Mouse (Mus musculus): ENCODE measurements around the gene Tmem237.

Tmem237 gene

DNA sequence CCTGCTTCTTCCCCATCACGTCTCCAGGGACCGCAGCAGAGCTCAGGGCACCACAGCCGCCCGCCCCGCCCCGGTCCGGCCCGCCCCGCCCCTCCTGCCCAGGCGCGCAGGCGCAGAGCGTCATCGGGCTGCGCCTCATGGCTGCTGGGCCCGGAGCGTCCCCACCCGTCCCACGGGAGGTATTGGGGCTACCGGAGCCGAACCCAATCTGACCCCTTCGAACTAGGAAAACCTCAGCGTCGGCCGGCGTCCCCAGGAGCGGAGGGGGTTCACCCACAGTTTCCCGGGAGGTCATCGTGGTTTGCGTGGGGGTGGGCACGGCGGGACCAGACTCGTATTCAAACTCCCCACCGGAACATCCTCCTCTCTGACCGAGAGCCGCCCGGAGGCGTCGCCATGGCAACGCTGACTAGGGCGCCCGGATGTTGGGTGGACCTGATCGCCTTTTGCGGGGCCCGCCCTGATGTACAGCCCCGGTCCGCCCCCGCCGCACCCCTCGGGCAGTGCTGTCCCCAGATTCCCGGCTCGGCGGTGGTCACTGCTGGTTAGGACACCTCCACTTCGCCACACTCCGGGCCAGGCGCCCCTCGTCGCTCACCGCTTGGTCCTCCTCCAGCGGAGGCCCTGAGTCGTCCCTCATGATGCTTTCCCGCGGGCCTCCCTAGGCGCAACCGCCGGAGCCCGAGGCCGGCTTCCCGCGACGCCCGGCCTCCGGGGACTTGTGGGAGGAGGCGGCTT lies at the start of gene Tmem237:
Gene Tmem237 (minus strand): TSS at position 689 of the 738 bp plus-strand sequence.
- peak; percentile 54 for DNase-seq (ENCODE audit: low spot score)

GRCm38 (mm10) chr1:59169586-59169985 lies 49.4 kb upstream of the Tmem237 start:
- DNase-seq (ENCODE audit: low spot score) = no peak

- DNase-seq (ENCODE audit: low spot score) = no peak
Measured at GRCm38 (mm10) chr1:59168556-59168955, 48.3 kb upstream of the Tmem237 start.

DNA sequence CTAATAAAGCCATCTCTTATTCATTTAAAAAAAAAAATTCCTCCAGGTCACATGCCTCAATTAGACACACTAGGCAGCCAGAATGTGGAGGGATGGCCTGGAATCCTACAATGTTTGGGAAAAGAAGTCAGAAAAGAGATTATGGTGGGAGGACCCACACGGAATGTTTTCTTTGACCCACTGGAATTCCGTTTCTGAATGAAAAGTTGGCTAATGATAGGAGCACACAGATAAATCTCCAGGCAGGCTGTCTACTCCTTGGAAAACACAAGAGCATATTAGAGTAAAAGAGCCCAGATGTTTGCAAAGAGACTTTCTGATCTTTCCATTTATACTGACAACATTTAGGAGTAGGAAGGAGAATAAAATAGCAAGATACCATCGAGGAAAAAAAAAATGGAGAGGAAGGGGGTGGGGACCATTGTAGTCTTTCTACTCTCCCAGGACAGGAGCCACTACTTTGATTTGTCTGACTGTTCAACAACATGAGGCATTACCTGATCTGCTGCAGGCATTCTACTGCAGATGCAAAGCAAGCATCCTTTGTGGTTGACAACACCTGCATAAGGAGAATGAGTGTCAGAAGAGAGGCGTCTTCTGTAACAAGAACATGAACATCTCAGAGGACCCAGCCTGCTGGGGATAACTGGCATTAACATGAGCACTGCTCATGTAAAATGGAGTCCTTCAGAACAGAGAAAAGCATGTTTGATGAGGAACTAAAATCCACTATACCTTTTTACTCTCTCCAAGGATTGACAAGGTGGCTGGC lies 47.6 kb upstream of the Tmem237 start:
- no peak for DNase-seq (ENCODE audit: low spot score)

GRCm38 (mm10) chr1:59166232-59166905 lies 46.2 kb upstream of the Tmem237 start:
- DNase-seq (ENCODE audit: low spot score) = no peak

GRCm38 (mm10) chr1:59163918-59164317 lies 43.7 kb upstream of the Tmem237 start:
- no peak for DNase-seq (ENCODE audit: low spot score)

DNA sequence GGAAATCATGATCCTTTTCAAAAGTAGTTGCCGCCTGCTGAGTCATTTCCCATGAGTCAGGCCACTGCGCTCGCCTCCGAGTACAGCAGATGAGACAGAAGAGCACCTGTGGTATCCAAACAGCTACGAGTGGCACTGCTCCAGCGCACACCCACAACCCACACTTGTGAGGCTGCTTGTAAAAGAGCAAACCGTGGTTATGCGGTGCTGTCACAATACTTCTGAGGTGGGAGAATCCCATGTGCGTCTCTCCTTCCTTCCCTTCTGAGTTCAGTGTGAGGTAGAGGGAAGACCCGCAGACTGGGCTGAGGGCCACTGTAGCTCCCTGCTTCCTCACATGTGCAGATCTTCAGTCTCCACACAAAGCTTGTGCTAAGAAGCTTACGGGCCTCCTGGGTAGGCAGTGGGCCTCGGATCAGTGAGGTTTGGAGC lies 42.8 kb upstream of the Tmem237 start, which contains the start of gene Mpp4:
Gene Mpp4 (minus strand): TSS at position 360 of the 432 bp plus-strand sequence.
- DNase-seq (ENCODE audit: low spot score) = peak; percentile 51

GRCm38 (mm10) chr1:59162309-59163024 lies 42.3 kb upstream of the Tmem237 start:
- DNase-seq (ENCODE audit: low spot score) = no peak

DNA sequence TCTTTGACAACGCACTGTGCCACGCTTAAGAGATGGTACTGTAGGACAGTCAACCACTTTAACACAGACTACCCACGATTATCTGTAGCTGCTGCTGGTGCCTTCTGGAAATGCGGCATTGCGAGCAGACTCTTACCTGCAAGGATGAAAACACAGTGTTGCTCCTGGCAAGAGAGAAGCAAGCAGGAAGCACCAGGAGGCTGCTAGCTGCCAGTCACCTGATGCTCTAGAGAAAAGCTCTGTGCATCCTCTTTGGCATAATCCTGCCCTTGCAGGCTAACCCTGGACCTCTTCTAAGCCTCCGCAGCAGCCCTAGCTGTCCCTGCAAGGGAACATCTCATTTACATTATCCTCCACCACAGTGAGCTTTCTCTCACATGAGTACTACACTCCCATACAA lies 41.2 kb upstream of the Tmem237 start:
- no peak for DNase-seq (ENCODE audit: low spot score)

DNA sequence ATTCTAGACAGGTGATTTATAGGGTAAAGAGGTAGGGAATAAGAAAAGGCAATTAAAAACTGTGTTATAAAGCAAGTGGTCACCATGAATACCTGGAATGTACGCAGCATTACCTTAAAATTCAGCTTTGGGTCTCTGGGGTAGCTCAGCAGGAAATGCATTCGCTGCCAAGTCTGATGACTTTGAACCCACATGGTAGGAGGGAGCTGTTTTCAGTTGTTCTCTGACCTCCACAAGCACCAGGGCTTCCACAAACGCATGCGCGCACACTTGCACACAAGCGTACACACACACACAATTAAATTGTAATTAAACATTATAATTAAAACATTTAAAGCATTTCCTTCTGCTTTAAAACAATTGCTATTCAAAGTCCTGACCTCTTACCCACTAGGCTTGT lies 40.7 kb upstream of the Tmem237 start:
- no peak for DNase-seq (ENCODE audit: low spot score)

DNA sequence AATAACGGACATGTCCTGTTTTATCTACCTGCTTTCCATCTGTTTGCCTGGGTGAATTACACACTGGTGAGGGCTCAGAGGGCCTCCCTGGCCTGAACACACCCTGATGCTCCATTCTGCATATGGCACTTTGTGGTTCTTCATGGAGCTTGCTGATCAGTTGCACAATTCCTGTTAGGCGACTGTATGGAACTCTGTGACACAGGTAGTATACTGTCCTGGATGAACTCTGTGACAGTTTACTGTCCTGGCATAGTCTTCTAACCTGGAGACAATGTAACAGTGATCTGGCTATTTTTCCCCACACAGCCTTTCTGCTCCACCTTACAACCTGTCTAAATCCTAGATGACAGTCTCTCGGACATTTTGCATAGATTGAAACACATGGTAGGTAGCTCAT lies 38.9 kb upstream of the Tmem237 start:
- no peak for DNase-seq (ENCODE audit: low spot score)

- DNase-seq (ENCODE audit: low spot score) = no peak
Measured at GRCm38 (mm10) chr1:59158498-59158897, 38.3 kb upstream of the Tmem237 start.

- no peak for DNase-seq (ENCODE audit: low spot score)
Measured at GRCm38 (mm10) chr1:59157846-59158245, 37.6 kb upstream of the Tmem237 start.

GRCm38 (mm10) chr1:59152346-59152745 lies 32.1 kb upstream of the Tmem237 start:
- no peak for DNase-seq (ENCODE audit: low spot score)

DNA sequence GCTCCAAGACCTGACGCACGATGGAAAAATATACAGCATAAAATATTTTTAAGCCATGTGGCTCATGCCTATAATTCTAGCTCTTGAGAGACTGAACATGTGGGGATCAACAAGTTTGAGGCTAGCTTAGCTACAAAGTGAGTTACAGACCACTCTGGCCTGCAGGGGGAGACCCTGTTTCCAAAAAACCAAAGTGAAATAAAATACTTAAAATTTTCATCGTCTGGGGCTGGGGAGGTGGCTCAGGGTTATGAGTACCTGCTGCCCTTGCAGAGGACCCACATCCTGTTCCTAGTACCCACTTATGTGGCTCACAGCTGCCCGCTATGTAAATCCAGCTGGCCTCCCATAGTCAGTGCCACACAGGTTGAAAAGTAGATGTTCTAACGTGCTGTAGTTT lies 30.3 kb upstream of the Tmem237 start:
- DNase-seq (ENCODE audit: low spot score) = no peak

DNA sequence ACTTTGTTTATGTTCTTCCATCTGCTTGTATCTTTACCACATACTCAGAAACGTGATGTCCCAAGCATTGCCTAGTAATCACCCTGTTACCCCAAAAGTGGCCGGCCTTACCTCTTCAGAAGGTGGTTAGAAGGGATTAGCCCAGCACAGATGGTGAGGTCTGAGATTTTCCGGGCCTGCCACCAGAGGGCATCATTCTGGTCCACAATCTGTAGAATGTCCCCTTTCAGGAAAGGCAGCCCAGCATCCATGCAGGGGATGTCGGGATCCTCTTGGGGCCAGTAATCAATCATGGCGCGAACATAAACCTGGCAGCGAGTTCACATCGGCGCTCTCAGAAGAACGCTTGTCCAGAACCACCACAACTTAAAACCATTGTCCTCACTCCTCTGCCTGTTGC lies 24.3 kb upstream of the Tmem237 start:
- no peak for DNase-seq (ENCODE audit: low spot score)

DNA sequence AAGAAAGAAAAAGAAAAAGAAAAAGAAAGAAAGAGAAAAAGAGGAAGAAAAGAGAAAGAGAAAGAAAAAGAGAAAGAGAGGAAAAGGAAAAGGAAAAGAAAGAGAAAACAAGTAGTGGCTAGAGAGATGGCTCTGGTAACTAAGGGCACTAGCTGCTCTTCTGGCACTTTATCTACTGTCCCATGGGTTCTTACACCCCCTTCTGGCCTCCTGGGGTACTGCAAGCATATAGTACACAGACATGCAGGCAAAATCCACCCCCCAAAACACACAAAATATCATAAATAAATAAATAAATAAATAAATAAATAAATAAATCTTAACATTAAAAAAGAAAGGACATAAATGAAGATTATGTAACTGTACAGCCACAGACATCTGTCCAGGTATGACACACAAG lies 22.6 kb upstream of the Tmem237 start:
- DNase-seq (ENCODE audit: low spot score) = no peak

DNA sequence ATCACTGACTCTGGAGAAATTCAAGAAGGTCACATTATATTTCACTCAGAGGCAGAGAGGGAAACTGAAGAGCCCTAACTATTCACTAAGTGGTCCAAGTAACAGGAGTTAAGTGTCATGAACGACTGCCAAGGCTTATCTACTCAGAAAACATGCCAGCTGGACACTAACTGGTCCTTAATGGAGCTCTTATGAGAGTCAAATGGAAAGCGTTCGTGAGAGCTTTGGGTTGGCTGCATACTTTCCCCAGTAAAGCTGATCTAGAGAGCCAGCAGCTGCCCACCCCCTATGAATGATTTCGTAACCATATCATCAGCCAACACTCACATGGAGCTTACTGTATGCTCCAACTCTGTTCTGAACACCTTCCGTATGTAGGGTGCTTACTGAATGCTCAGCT lies 14.2 kb upstream of the Tmem237 start:
- no peak for DNase-seq (ENCODE audit: low spot score)

GRCm38 (mm10) chr1:59128879-59129278 lies 8.7 kb upstream of the Tmem237 start:
- no peak for DNase-seq (ENCODE audit: low spot score)

GRCm38 (mm10) chr1:59125558-59125957 lies 5.3 kb upstream of the Tmem237 start:
- no peak for DNase-seq (ENCODE audit: low spot score)

DNA sequence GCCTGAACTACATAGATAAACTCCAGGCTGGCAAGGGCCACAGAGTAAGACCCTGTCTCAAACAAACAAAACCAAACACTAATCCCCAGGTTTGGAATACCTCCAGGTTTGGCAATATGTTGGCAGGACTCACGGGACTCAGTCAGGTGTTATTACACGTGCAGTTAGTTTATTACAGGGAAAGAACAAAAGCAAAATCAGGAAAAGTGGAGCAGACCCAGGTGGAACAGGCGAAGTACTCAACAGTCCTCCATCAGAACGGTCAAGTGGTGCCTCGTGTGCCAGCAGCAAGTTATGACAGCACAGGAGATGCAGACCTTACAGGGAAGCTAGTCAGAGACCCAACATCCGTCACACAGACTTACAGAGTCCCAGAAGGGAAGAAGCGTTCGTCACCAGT lies 9.7 kb downstream of the Tmem237 start:
- no peak for DNase-seq (ENCODE audit: low spot score)

DNA sequence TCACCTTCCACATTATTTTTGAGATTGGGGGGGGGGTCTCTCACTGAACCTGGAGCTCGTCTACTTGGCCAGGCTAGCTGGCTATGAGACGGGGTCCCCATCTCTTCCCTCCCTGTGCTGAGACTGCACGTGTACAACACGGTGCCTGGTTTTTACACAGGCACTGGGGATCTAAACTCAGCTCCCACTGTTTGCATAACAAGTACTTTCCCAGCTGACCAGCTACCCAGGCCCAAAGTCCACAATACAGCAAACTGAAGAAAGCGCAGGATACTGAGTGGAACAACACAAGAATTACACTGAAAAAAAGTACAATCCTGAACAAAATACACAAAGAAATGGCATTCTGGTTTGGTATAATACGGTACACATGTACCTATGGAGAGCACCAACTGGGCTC lies 18.1 kb downstream of the Tmem237 start:
- no peak for DNase-seq (ENCODE audit: low spot score)

All from layer of hippocampus, adult 9-10 months (tissue).